Mouse (Mus musculus): ENCODE measurements around the gene Bicra. TPM values are rescaled to one million over a fixed set of nuclear protein-coding genes. Genes with fewer than 3 reads are reported as not detected.

Bicra gene
- total and polyA plus RNA-seq, 2 experiments from 2014 or later = 2.4 to 7.2 TPM

DNA sequence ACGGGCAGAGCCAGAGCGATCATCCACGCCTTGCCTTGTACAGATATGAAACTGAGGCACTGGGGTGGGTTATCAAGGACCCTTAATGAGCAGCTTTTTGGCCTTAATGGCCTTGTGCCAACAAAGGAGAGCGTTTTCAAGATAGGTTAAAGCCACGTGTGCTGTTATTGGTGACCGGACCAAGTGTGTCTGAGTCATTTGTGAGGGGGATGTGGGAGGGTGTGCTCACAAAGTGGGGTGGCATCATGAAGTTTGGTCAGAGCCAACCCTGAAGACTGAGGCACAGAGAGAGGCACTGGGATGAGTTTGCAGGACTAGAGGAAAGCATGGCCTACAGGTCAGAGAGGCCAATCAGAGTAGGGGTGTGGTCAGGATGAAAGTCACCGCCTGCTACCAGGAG is 93.3 kb downstream of the Bicra start:
- Histone ChIP-seq H3K36me3 (replicated peaks; ENCODE audit: control insufficient read depth, insufficient read depth, low read length) (peaks cover 79% of the 10 kb centered on the region), H3K27me3 (ENCODE audit: control insufficient read depth, insufficient read depth, low read length) (no peaks in the 10 kb centered on the region), H3K27ac (ENCODE audit: low read depth) (peak overlapping the region; percentile 40), H3K9me3 (replicated peaks; ENCODE audit: control insufficient read depth, low read length) (no peaks in the 10 kb centered on the region), H3K4me3 (ENCODE audit: low read depth, low read length) (no peak overlapping the region), H3K4me1 (ENCODE audit: control insufficient read depth, insufficient read depth) (no peaks in the 10 kb centered on the region), H3K4me2 (ENCODE audit: low read depth, low read length) (no peak overlapping the region), H3K9ac (replicated peaks; ENCODE audit: low read depth, low read length) (no peak overlapping the region)
- TF ChIP-seq CTCF (IDR thresholded peaks at IDR 0.05; ENCODE audit: low read depth) (no peak), EP300 (IDR thresholded peaks at IDR 0.05; ENCODE audit: low read depth) (no peak)
- ATAC-seq (ENCODE audit: insufficient read depth, low read depth) (peak; percentile 6; the same call in 1 of the 2 replicates), DNase-seq (ENCODE audit: low spot score) (no peak)
- 70% methylated on average over 7 of the region's 7 CpGs for WGBS

DNA sequence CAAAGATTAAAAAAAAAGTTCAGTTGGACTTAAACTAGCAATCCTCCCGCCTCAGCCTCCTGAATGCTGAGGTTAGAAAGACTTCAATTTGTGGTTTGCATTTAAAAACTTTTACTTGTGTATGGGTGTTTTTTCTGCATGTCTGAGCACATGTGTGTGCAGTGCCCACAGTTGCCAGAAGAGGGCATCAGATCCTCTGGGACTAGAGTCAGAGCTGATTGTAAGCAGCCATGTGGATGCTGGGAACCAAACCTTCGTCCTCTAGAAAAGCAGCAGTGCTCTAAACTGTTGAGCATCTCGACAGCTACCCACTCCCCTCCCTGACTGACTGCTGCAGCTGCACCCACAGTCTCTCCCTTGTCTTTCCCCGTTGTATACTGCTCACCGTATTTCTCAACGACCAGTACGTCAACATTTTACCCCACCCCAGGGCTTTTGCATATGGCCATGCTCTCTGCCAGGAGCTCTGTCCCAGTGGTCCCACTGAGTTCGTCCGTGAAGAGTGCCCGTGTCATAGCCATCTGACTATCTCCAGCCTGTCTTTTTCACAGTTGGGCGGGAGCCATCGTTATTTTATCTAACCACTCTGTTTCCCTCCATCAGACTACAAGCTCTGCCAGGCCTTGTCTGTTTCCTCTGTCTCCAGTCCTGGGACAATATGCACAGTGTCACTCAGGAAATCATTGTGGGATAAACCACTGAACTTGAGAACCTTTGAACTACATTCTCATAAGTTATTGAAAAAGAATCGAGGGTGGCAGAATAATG is 94.2 kb downstream of the Bicra start:
- TF ChIP-seq CTCF (IDR thresholded peaks at IDR 0.05; ENCODE audit: low read depth) (peak; percentile 38), EP300 (IDR thresholded peaks at IDR 0.05; ENCODE audit: low read depth) (no peak)
- H3K4me3 ChIP-seq (ENCODE audit: low read depth, low read length) = no peak overlapping the region
- peaks cover 73% of the 10 kb centered on the region for H3K36me3 ChIP-seq (replicated peaks; ENCODE audit: control insufficient read depth, insufficient read depth, low read length)
- no peaks in the 10 kb centered on the region for H3K27me3 ChIP-seq (ENCODE audit: control insufficient read depth, insufficient read depth, low read length)
- no peaks in the 10 kb centered on the region for H3K9me3 ChIP-seq (replicated peaks; ENCODE audit: control insufficient read depth, low read length)
- 81% methylated on average over 13 of the region's 13 CpGs for whole genome bisulfite sequencing
- H3K4me2 ChIP-seq (ENCODE audit: low read depth, low read length) = no peak overlapping the region
- H3K27ac ChIP-seq (ENCODE audit: low read depth) = no peak overlapping the region
- H3K9ac ChIP-seq (replicated peaks; ENCODE audit: low read depth, low read length) = no peak overlapping the region
- DNase-seq (ENCODE audit: low spot score) (no peak), ATAC-seq (ENCODE audit: insufficient read depth, low read depth) (no peak)
- no peaks in the 10 kb centered on the region for H3K4me1 ChIP-seq (ENCODE audit: control insufficient read depth, insufficient read depth)

DNA sequence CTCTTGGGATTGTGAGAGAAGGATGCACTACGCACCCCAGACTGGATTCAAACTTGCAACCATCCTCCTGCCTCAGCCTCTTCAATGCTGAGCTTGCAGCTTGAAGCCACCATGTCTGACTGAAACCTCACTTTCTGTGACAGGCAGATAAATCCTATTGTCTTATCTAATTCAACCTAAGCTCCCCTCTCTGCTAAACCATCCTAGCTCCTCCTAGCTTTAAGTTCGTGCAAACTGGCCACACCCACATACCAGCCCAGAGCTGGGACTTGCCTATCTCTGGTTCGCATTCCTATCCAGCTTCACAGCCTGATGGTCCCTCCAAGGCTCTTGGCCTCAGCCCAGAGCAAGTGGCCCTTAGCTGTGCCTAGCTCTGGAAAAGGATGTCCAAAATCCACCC is 95.3 kb downstream of the Bicra start:
- Histone ChIP-seq H3K4me1 (ENCODE audit: control insufficient read depth, insufficient read depth) (0 out of 2 replicates have a peak, but pooled peaks cover 3% of the 10 kb centered on the region), H3K9me3 (replicated peaks; ENCODE audit: control insufficient read depth, low read length) (no peaks in the 10 kb centered on the region), H3K9ac (replicated peaks; ENCODE audit: low read depth, low read length) (no peak overlapping the region), H3K4me3 (ENCODE audit: low read depth, low read length) (no peak overlapping the region), H3K4me2 (ENCODE audit: low read depth, low read length) (no peak overlapping the region), H3K27ac (ENCODE audit: low read depth) (no peak overlapping the region), H3K36me3 (replicated peaks; ENCODE audit: control insufficient read depth, insufficient read depth, low read length) (peaks cover 62% of the 10 kb centered on the region), H3K27me3 (ENCODE audit: control insufficient read depth, insufficient read depth, low read length) (no peaks in the 10 kb centered on the region)
- TF ChIP-seq EP300 (IDR thresholded peaks at IDR 0.05; ENCODE audit: low read depth) = no peak
- TF ChIP-seq CTCF (IDR thresholded peaks at IDR 0.05; ENCODE audit: low read depth) = no peak
- WGBS = 42% methylated on average over 3 of the region's 3 CpGs
- ATAC-seq (ENCODE audit: insufficient read depth, low read depth) (no peak), DNase-seq (ENCODE audit: low spot score) (no peak)

DNA sequence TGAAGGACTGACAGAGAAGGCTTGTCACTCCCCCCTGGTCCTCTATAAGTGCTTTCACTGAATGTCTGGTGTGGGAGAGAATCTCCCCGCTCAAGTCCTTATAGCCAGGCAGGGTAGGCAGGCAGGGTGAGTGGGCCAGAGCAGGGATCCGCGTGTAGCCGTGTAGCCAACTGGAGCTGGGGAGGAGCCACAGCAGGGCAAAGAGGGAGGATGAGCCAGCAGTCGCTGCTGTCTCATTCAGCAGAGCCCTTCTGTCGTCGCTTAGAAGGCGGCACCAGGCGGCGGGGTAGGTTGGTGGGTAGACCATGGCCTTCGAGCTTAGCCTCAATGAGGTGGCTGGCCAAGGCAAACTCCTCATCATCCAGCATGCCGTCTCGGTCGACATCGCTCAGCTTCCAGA is 97.7 kb downstream of the Bicra start:
- Histone ChIP-seq H3K9me3 (replicated peaks; ENCODE audit: control insufficient read depth, low read length) (no peaks in the 10 kb centered on the region), H3K27me3 (ENCODE audit: control insufficient read depth, insufficient read depth, low read length) (no peaks in the 10 kb centered on the region), H3K4me1 (ENCODE audit: control insufficient read depth, insufficient read depth) (peaks cover 7% of the 10 kb centered on the region), H3K4me3 (ENCODE audit: low read depth, low read length) (no peak overlapping the region), H3K9ac (replicated peaks; ENCODE audit: low read depth, low read length) (no peak overlapping the region), H3K36me3 (replicated peaks; ENCODE audit: control insufficient read depth, insufficient read depth, low read length) (peaks cover 49% of the 10 kb centered on the region), H3K4me2 (ENCODE audit: low read depth, low read length) (no peak overlapping the region), H3K27ac (ENCODE audit: low read depth) (no peak overlapping the region; the same call in 1 of the 2 replicates)
- DNase-seq (ENCODE audit: low spot score) (no peak), ATAC-seq (ENCODE audit: insufficient read depth, low read depth) (no peak)
- no peak for TF ChIP-seq CTCF (IDR thresholded peaks at IDR 0.05; ENCODE audit: low read depth)
- TF ChIP-seq EP300 (IDR thresholded peaks at IDR 0.05; ENCODE audit: low read depth) = no peak
- WGBS = 83% methylated on average over 15 of the region's 15 CpGs

DNA sequence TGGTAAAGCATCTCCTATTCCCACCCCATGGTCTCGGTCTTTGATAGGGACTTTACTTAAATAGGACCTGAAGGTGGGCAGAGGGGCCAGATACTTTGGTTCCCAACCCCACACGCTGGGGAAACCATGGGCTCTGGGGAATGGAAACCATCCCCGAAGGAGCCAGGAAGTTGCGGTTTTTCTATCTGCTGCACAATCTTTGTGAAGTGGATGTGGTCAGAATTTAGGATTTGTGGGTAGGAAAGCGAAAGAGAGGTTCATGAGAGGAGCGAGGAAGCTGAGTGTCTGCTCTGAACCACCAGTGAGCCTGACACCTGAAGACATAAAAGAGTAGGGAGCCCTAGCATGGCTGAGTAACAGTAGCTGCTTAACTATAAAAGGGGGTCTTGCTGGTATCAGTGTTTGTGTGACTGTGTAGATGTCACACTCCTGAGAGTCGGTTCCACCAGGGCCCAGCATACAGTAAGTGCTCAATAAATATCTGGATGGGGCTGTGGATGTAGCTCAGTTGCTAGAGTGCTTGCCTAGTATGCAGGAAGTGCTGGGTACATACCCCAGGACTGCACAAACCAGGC is 98.4 kb downstream of the Bicra start:
- H3K9me3 ChIP-seq (replicated peaks; ENCODE audit: control insufficient read depth, low read length) = no peaks in the 10 kb centered on the region
- no peak overlapping the region for H3K4me3 ChIP-seq (ENCODE audit: low read depth, low read length)
- 0 out of 2 replicates have a peak overlapping the region, but pooled peaks have one; percentile 50 for H3K4me2 ChIP-seq (ENCODE audit: low read depth, low read length)
- peaks cover 46% of the 10 kb centered on the region for H3K36me3 ChIP-seq (replicated peaks; ENCODE audit: control insufficient read depth, insufficient read depth, low read length)
- H3K9ac ChIP-seq (replicated peaks; ENCODE audit: low read depth, low read length) = no peak overlapping the region
- no peak for TF ChIP-seq CTCF (IDR thresholded peaks at IDR 0.05; ENCODE audit: low read depth)
- TF ChIP-seq EP300 (IDR thresholded peaks at IDR 0.05; ENCODE audit: low read depth) = no peak
- no peaks in the 10 kb centered on the region for H3K27me3 ChIP-seq (ENCODE audit: control insufficient read depth, insufficient read depth, low read length)
- H3K4me1 ChIP-seq (ENCODE audit: control insufficient read depth, insufficient read depth) = peaks cover 12% of the 10 kb centered on the region
- peak overlapping the region; percentile 72 for H3K27ac ChIP-seq (ENCODE audit: low read depth)
- ATAC-seq (ENCODE audit: insufficient read depth, low read depth) (no peak), DNase-seq (ENCODE audit: low spot score) (no peak)
- WGBS = 67% methylated on average over 7 of the region's 7 CpGs

All from heart, postnatal 0 days (tissue).